ENCODE assay signal across 17 mouse cellular contexts in the genomic region with DNA sequence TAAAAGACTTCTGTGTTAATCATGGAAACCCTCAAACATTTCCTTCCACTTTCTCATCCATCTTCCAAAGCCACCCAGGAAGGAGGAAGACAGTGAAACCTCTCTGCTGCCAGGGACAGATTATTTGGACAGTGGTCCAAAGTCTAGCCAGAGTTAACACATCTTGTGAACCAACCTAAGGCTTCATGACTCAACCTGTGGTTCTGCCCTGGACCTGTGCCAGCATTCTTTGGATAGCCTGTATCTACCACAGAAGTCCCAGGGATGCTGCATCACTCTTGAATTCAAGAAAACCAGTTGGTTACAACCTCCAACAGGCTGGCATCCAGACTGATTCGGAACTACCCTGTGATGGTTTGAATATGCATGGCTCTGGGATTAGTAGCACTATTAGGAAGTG. TPM values are rescaled to one million over a fixed set of nuclear protein-coding genes. Genes with fewer than 3 reads are reported as not detected.
DNase-seq lines count a peak whose midpoint lies in the region; ATAC-seq and TF ChIP-seq lines count a peak whose summit lies in the region.
"Had no signal": no experiment of that assay in that cellular context is flagged by ENCODE, and none has a peak within 500 bp of the region (broad histone marks: within the 10 kb centered on the region; RNA-seq: fewer than 3 reads in every experiment).

No protein-coding gene starts in this region.

- H3K27ac ChIP-seq in stomach, postnatal 0 days (replicated peaks) = no peak overlapping the region
- H3K27ac ChIP-seq: hindbrain, embryonic 15.5 days; midbrain, embryonic 15.5 days had no signal

- peak; percentile 66 for ATAC-seq in common myeloid progenitor, adult 5-6 weeks (replicated peaks; ENCODE audit: low read depth, poor library complexity, severe bottlenecking)
- no peak for ATAC-seq in stomach, postnatal 0 days (ENCODE audit: low FRiP score, low TSS enrichment)
- ATAC-seq: forebrain, embryonic 14.5 days; midbrain, embryonic 15.5 days had no signal

- TF ChIP-seq EP300 in stomach, postnatal 0 days (optimal IDR thresholded peaks at IDR 0.05) = no peak

- H3K9ac ChIP-seq in stomach, postnatal 0 days (ENCODE audit: low read length) = no peak overlapping the region
- H3K9ac ChIP-seq: hindbrain, embryonic 15.5 days; midbrain, embryonic 15.5 days had no signal

- H3K36me3 ChIP-seq in stomach, postnatal 0 days (ENCODE audit: control insufficient read depth, insufficient read depth, low read length) = no peaks in the 10 kb centered on the region
- H3K36me3 ChIP-seq: hindbrain, embryonic 15.5 days; midbrain, embryonic 15.5 days had no signal

- no peaks in the 10 kb centered on the region for H3K27me3 ChIP-seq in stomach, postnatal 0 days (ENCODE audit: control insufficient read depth, insufficient read depth, low read length)
- H3K27me3 ChIP-seq: hindbrain, embryonic 15.5 days; midbrain, embryonic 15.5 days had no signal

- WGBS in stomach, postnatal 0 days = 69% methylated on average over 1 of the region's 1 CpGs

- no peaks in the 10 kb centered on the region for H3K9me3 ChIP-seq in stomach, postnatal 0 days (ENCODE audit: control insufficient read depth, low read length)
- H3K9me3 ChIP-seq: hindbrain, embryonic 15.5 days; midbrain, embryonic 15.5 days had no signal

- H3K4me1 ChIP-seq in stomach, postnatal 0 days (replicated peaks; ENCODE audit: control insufficient read depth, insufficient read depth) = peaks cover 6% of the 10 kb centered on the region; the same call in 1 of the 2 replicates
- H3K4me1 ChIP-seq: hindbrain, embryonic 15.5 days; midbrain, embryonic 15.5 days had no signal

- H3K4me3 ChIP-seq in stomach, postnatal 0 days (ENCODE audit: low read depth, low read length) = no peak overlapping the region
- H3K4me3 ChIP-seq: hindbrain, embryonic 15.5 days; midbrain, embryonic 15.5 days had no signal

- DNase-seq in cerebellum, postnatal 10 days = peak; percentile 31 to 41
- no peak for DNase-seq in cerebellum, postnatal 4 days (ENCODE audit: low spot score in 2 of 2)
- DNase-seq in lung, postnatal 36 days = peak; percentile 27
- DNase-seq in lung, adult 18-20 months = no peak
- peak; percentile 32 for DNase-seq in stomach, postnatal 0 days (ENCODE audit: low spot score)
- DNase-seq in embryo, embryonic 11 days = no peak
- DNase-seq in left cerebral cortex, adult 18-20 months (ENCODE audit: low spot score in 2 of 2) = no peak
- DNase-seq: cerebellum, adult 9-11 months; heart, postnatal 10 days; lung, postnatal 10 days; right cerebral cortex, postnatal 4 days; thymus, postnatal 25 days had no signal

- TF ChIP-seq CTCF in stomach, postnatal 0 days (IDR thresholded peaks at IDR 0.05; ENCODE audit: low read depth) = no peak

- H3K4me2 ChIP-seq in stomach, postnatal 0 days (replicated peaks; ENCODE audit: low read depth) = no peak overlapping the region
- H3K4me2 ChIP-seq: hindbrain, embryonic 15.5 days; liver, embryonic 11.5 days; midbrain, embryonic 15.5 days had no signal

RNA-seq across cellular contexts. Expression of a gene that starts 21.8 kb away (rescaled TPM):
- 63.4 and 67.2 TPM in 2 replicates for total RNA-seq in common myeloid progenitor, adult 5-6 weeks (2017)
- polyA plus RNA-seq in stomach, postnatal 0 days (2015; fragmentation: Nextera tagmentation; extraction: Ambion mirVana) = 9.0 and 13.5 TPM in 2 replicates
- total RNA-seq in left cerebral cortex, adult 18-20 months (2021) = 100 to 1,000 TPM; 221 to 267 TPM

Comparison
In these comparisons a context has a peak if more than half of its experiments do, and no peak if none do; other contexts are left out.
1. DNase-seq: peak in cerebellum, postnatal 10 days (2 of 2), lung, postnatal 36 days (single experiment) and stomach, postnatal 0 days (single experiment); none in cerebellum, postnatal 4 days (0 of 2), lung, adult 18-20 months (0 of 2), embryo, embryonic 11 days (single experiment) and left cerebral cortex, adult 18-20 months (0 of 2).